Mouse (Mus musculus) gastrocnemius, postnatal 14 days (tissue): Measurements from ENCODE around the gene Ugt2b1. TPM values are rescaled to one million over a fixed set of nuclear protein-coding genes. Genes with fewer than 3 reads are reported as not detected.
"Not testable (repeated sequence)": the region's sequence is repeated elsewhere in the genome, so short reads cannot be mapped to it uniquely, and the experiment has no call there.

Experiments
- DNase-seq: peaks from one replicate; pipeline ENCODE4 v3.0.0; 2021; ENCODE audit warnings: mixed read lengths
- intact Hi-C: fragments of 180-260 bp; cut with DNase I; formaldehyde crosslinking; loops from one replicate; pipeline ENCODE4 v1.15.1; 2025; ENCODE audit warnings: low total_unique reads
- long read RNA-seq, 2 experiments: library from polyadenylated mRNA; stranded (forward); transcript quantifications; one replicate each; pipeline ENCODE4 v2.0.0; 2021
- total RNA-seq, 2 experiments: library from RNA; stranded (reverse); gene quantifications; 2 replicates each; pipeline ENCODE4 v1.2.3; 2021

The Ugt2b1 gene
- total RNA-seq = not detected
- long read RNA-seq, experiment 1 = 0 reads
- long read RNA-seq, experiment 2 = 0 reads

GRCm38 (mm10) chr5:86926426-86926825 lies at the start of gene Ugt2b1:
Gene Ugt2b1, minus strand, starts transcription at chr5:86926530.
- no peak for DNase-seq
- intact Hi-C loops = no loop called here

GRCm38 (mm10) chr5:86967271-86967670 lies 40.9 kb upstream of the Ugt2b1 start:
- intact Hi-C loops, DNase-seq: not testable (repeated sequence)

- intact Hi-C loops, DNase-seq: not testable (repeated sequence)
Observed at GRCm38 (mm10) chr5:86962849-86963248, 36.5 kb upstream of the Ugt2b1 start.

DNA sequence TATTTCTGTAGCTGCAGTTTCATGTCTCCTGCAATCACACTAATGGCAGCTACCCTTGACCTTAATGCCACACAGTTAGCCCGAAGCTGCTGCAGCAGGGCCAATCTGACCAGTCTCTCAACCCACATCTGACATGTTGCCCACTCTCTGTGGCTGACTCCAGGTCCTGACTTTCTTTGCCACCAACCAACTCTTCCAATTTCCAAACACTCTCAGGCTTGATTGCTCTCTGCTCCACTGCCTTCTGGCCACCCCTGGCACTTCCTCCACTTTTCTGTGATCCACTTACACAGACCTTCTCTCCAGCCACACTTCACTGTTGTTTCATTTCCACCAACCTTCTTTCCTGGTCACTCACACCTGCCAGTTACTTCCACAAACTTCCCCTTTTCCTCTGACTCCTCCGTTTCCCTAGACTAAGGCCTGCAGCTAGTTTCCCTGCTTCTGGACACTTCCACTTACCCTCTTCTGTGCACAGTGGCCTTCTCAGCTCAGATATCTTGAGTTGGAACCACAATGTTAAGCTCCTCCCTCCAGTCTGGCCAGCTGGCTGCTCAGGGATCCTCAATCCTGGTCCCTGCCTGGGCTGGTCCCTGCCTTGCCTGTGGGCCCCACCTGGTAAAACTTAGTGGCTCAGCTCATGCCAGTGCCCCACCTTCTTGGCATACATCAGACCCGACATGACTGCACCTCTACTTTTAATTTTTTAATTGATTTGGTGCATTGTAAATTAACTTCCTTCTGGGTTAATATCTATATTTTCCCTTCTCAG lies 35.4 kb upstream of the Ugt2b1 start:
- intact Hi-C loops = no loop called here
- no peak for DNase-seq

DNA sequence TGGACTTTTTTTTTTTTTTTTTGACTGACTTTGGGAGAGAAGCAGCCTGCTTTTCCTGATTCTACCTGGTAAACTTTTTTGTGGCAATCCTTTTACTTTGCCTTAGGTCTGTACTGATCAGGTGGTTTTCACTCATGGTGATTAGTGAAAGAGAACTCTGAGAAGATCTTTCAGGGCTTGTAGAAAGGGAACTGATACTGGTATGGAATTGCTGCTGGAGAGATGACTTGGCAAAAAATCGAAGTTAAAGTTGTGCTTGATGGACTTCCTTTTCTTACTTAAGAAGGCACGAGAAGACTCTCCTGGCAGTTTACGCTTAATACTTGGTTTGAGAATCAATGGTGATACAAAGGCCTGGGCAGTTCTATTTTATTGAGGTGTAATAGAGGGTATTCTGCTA lies 34.2 kb upstream of the Ugt2b1 start:
- no peak for DNase-seq
- intact Hi-C loops = no loop called here

DNA sequence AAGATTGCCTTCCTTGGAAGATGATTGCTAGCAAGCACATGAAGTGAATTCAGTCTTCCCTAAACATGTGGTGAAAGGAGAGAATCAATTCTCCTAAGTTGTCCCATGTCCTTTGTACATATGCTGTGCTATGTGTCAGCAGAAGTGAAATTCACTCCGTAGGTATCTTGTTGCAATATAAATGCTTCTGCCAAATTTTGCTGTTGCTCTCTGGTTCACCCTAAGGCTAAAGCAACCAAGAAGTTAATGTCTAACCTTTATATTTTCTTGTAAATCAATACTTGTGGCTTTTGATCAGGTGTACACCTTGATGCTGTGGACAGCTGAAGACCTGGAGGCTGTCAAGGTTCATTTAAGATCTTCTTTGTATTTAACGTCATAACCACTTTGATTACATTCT lies 15.8 kb upstream of the Ugt2b1 start:
- intact Hi-C loops = no loop called here
- no peak for DNase-seq

DNA sequence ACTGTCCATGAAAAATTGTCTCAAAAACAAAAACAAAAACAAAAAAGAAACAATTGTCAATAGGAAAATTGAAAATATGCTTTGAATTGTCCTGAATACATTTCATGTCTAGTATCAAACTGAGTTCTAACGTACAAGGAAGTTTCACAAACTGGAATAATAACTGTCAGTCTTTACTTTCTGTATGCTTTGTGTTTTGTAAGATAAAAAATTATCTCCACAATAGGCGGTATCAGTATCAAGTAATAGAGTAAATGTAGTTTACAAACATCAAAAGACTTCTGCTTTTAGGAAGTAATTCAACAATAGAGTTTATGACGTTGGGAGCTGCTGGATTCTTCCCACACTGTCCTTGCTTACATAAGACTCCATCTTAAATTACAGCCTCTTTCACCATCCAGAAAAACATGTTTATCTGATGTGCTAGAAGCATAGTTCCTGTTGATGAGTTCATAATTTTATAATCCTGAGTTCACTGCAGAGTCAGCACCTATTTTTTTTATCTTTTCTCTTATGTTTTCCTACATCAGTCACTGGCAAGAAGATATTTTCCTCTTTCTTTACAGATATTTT lies 5.6 kb downstream of the Ugt2b1 start:
- DNase-seq = no peak
- intact Hi-C loops = no loop called here

DNA sequence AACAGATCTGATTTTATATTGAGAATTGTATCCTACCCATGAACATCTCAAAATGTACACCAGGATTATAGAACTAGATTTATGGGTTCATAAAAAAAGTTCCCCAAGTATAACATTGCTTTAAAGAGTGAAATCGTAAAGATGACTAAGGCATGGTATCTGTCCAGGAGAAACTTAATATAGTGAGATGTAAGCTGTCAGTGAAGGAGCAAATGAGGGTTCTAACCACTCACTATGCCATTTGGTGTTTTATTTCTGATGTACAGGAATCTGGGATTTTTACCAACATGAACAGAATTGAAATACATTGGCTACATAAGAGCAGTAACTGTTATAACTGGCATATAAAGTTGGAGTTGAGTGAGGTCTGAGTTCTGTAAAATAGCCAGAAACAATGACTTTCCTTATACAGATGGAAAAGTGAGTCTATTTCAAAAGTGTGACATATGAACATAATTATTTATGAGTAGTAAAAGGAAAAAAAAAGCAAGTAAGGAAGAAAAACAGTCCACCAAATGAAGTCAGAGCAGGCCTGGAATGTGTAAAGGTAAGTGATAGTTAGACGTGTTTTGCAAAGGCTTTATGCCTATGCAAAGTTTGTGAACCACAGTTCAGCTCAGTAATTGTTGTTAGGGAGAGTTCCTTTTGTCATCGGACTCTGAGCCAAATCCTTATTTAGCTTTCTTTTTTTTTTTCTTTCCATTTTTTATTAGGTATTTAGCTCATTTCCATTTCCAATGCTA lies 14.8 kb downstream of the Ugt2b1 start:
- intact Hi-C loops = no loop called here
- DNase-seq = no peak

DNA sequence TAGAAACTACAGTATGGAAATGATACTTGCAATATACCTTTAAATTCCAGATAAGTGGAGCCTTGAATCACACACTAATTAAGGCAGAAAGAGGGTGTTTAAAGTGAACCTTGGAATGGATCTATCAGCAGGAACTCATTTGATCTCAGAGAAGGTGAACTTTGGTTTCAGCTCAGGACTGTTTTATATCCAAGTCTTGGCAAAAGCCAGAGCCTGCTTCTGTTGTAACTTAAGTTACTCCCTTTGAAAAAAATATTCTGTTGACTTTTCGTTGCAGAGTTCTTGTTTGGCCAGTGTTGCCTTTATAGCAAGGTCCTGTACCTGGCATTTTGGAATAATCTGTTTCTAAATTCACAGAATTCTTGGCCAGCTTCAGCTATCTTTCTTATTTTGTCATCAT lies 15.6 kb downstream of the Ugt2b1 start:
- no peak for DNase-seq
- intact Hi-C loops = no loop called here

- no peak for DNase-seq
- intact Hi-C loops = no loop called here
Observed at GRCm38 (mm10) chr5:86906758-86907157, 19.6 kb downstream of the Ugt2b1 start, which contains the start of gene Ugt2b34. Gene Ugt2b34, minus strand, starts transcription at chr5:86906937.

DNA sequence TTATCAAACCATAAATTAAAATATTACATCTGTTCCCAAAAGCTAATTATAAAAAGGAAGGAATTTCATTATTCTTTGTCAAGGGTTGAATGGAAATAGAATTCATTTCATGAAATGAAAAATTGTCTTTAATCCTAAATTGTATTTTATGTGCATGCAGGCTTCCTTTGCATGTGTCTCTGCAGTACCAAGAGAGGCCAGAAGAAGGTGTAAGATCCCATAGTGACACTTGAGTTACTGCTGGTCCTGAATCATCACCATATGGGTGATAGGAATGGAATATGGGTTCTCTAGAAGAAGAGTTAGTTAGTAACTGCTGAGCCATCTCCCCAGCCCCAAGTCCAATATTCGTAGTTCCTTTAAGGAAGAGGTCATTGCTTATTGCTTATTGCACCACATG lies 36.4 kb downstream of the Ugt2b1 start:
- intact Hi-C loops = no loop called here
- DNase-seq = no peak

DNA sequence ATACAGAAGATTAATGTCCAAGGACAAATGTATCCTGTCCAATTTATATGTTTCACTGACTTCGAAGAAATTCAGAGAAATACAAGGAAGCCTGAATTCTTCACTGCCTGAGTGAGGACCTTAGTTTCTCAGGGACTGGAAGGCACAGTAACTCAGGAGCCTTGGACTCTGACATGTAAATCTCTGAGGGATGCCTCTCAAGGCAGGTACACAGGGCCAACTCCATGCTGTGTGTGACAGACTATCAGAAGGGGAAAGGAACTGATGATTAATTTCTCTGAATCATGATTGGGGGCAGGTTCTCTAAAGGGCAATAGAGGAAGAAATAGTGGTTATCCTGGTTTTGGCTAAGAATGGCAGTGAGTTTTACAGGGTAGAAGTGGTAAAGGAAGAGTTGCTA lies 37.9 kb downstream of the Ugt2b1 start:
- intact Hi-C loops = no loop called here
- DNase-seq = no peak

DNA sequence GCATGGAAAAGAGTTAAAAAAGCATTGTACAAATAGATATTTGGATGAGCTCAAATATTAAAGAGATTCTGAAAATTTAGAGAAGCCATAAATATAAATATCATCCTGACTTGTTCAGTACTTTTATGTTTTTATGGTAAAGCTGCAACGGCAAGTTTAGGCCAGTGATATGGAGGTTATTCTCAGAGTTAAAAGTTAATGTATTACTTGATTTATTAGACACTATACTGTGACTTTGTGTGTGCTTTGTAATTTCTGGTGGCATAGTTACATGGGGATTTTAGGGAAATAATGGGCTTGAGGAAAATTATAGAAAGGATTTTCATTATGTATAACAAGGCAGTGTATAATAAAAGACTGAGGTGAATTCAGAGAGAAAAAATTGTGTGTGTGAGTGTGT lies 39.2 kb downstream of the Ugt2b1 start:
- intact Hi-C loops = no loop called here
- no peak for DNase-seq

- DNase-seq = no peak
- intact Hi-C loops = no loop called here
Observed at GRCm38 (mm10) chr5:86886620-86887019, 39.7 kb downstream of the Ugt2b1 start.

DNA sequence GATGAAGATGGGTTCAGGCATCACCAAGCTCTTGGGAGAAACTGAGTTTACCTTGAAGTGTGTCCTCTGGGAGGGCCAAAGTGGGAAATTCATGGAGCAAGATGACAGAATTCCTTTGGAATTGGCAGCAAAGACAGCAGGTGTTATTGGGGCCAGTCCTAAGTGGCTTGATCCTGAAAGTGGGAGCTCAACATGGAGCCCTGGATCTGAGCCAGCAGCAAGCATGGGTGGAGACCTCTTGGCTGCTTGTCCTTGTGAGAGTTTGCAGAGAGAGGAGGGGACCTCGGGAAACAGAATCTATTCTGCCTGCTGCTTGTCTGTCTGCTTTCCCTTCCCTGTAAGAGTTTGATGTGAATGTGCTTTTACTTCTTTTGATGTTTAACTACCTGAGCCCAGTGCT lies 54.5 kb downstream of the Ugt2b1 start:
- intact Hi-C loops = no loop called here
- no peak for DNase-seq

Other genes with a start within 250 kb of the Ugt2b1 start
- not detected for gene Tmprss11e, start 180.7 kb downstream of the Ugt2b1 start, total RNA-seq
- 10 to 100 TPM; 22.6 to 24.9 TPM for gene Ythdc1, start 122.3 kb downstream of the Ugt2b1 start, total RNA-seq
- gene Ugt2b34, start 19.6 kb downstream of the Ugt2b1 start, total RNA-seq = not detected
- not detected for gene Ugt2b35, start 74.3 kb upstream of the Ugt2b1 start, total RNA-seq
- not detected for gene Ugt2b36, start 166.0 kb upstream of the Ugt2b1 start, total RNA-seq
- gene Ugt2b5, start 213.8 kb upstream of the Ugt2b1 start, total RNA-seq = not detected